16 mouse cellular contexts compared by ENCODE assay signal in the genomic region with DNA sequence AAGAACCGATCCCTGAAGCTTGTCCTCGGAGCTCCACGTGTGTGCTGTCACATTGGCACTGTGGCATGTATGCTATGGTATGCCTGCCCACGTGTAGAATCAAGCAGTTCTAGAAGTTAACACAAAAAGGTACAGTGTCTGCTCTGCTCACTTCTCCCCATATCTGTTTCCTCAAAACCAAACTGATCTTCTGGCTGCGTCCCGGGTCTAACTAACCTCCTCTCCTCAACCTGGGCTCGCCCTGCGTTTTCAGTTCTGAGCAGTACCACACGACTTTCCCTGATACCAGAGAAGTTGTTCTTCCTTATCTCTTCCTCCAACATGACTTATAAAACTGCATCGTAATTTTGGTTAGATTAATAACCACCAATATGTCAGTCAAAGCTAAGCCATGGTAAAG. TPM values are rescaled to one million over a fixed set of nuclear protein-coding genes. Genes with fewer than 3 reads are reported as not detected.
DNase-seq lines count a peak whose midpoint lies in the region; ATAC-seq and TF ChIP-seq lines count a peak whose summit lies in the region.
"Had no signal": no experiment of that assay in that cellular context is flagged by ENCODE, and none has a peak within 500 bp of the region (broad histone marks: within the 10 kb centered on the region; RNA-seq: fewer than 3 reads in every experiment).

No protein-coding gene starts in this region.

- H3K4me1 ChIP-seq in kidney, adult 2 months (ENCODE audit: control insufficient read depth, insufficient read depth, low read length), result no peaks in the 10 kb centered on the region
- peaks cover 49% of the 10 kb centered on the region for H3K4me1 ChIP-seq in G1E (ENCODE audit: insufficient read depth, low read depth, low read length)
- H3K4me1 ChIP-seq in liver, postnatal 0 days (ENCODE audit: insufficient read depth), result peaks cover 71% of the 10 kb centered on the region

- peak overlapping the region; percentile 2; the same call in 1 of the 2 replicates for H3K4me3 ChIP-seq in kidney, adult 2 months (ENCODE audit: insufficient read depth, low read depth, low read length)
- H3K4me3 ChIP-seq in G1E (ENCODE audit: low read depth, low read length), result peak overlapping the region; percentile 50; the same call in 1 of the 2 replicates
- H3K4me3 ChIP-seq in liver, postnatal 0 days (ENCODE audit: low read depth, low read length), result peak overlapping the region; percentile 27
- H3K4me3 ChIP-seq: heart, embryonic 13.5 days; limb, embryonic 13.5 days; midbrain, embryonic 12.5 days; neural tube, embryonic 13.5 days had no signal

- WGBS in kidney, adult 2 months, result 51% methylated on average over 10 of the region's 10 CpGs
- WGBS in liver, postnatal 0 days (ENCODE audit: insufficient replicate concordance), result 25% methylated on average over 10 of the region's 10 CpGs

- no peaks in the 10 kb centered on the region for H3K36me3 ChIP-seq in kidney, adult 2 months (ENCODE audit: control insufficient read depth, insufficient read depth, low read length)
- peaks cover 29% of the 10 kb centered on the region for H3K36me3 ChIP-seq in G1E (replicated peaks)
- H3K36me3 ChIP-seq in liver, postnatal 0 days (replicated peaks; ENCODE audit: insufficient read depth, low read length), result peaks cover 41% of the 10 kb centered on the region
- H3K36me3 ChIP-seq: limb, embryonic 13.5 days; midbrain, embryonic 12.5 days; neural tube, embryonic 13.5 days had no signal

- peak overlapping the region; percentile 67 for H3K4me2 ChIP-seq in liver, postnatal 0 days (ENCODE audit: low read depth, low read length)
- H3K4me2 ChIP-seq: heart, embryonic 13.5 days; limb, embryonic 13.5 days; midbrain, embryonic 12.5 days; neural tube, embryonic 13.5 days had no signal

- H3K27ac ChIP-seq in kidney, adult 2 months (ENCODE audit: insufficient read depth, low read depth, low read length), result peak overlapping the region; percentile 63
- H3K27ac ChIP-seq in liver, postnatal 0 days (ENCODE audit: low read depth), result peak overlapping the region; percentile 89
- H3K27ac ChIP-seq: heart, embryonic 13.5 days; limb, embryonic 13.5 days; midbrain, embryonic 12.5 days; neural tube, embryonic 13.5 days had no signal

- peak overlapping the region; percentile 35; the same call in 1 of the 2 replicates for H3K9ac ChIP-seq in liver, postnatal 0 days (replicated peaks)
- H3K9ac ChIP-seq: heart, embryonic 13.5 days; limb, embryonic 13.5 days; midbrain, embryonic 12.5 days; neural tube, embryonic 13.5 days had no signal

- TF ChIP-seq EP300 in liver, postnatal 0 days (IDR thresholded peaks at IDR 0.05; ENCODE audit: low read depth), result peak; percentile 95

- peak; percentile 54 for ATAC-seq in G1E (ENCODE audit: extremely low read depth, insufficient number of reproducible peaks, low FRiP score, poor library complexity, severe bottlenecking)
- peak; percentile 57 for ATAC-seq in erythroblast, adult 5-6 weeks (replicated peaks; ENCODE audit: low FRiP score, poor library complexity, severe bottlenecking)
- peak; percentile 69 for ATAC-seq in liver, postnatal 0 days

- no peaks in the 10 kb centered on the region for H3K9me3 ChIP-seq in G1E (replicated peaks)
- H3K9me3 ChIP-seq in liver, postnatal 0 days (ENCODE audit: low read length), result no peaks in the 10 kb centered on the region
- H3K9me3 ChIP-seq: heart, embryonic 13.5 days; limb, embryonic 13.5 days; midbrain, embryonic 12.5 days; neural tube, embryonic 13.5 days had no signal

- no peak for TF ChIP-seq POLR2A in kidney, adult 2 months (IDR thresholded peaks at IDR 0.05; ENCODE audit: low read depth, low read length)

- H3K27me3 ChIP-seq in kidney, adult 2 months (replicated peaks; ENCODE audit: control insufficient read depth, insufficient read depth, low read length), result no peaks in the 10 kb centered on the region
- no peaks in the 10 kb centered on the region for H3K27me3 ChIP-seq in G1E (ENCODE audit: insufficient read depth, low read length)
- no peaks in the 10 kb centered on the region for H3K27me3 ChIP-seq in liver, postnatal 0 days (ENCODE audit: insufficient read depth, low read length)
- H3K27me3 ChIP-seq: heart, embryonic 13.5 days; limb, embryonic 13.5 days; neural tube, embryonic 13.5 days had no signal

- no peak for TF ChIP-seq CTCF in kidney, adult 2 months (conservative IDR thresholded peaks at IDR 0.05; ENCODE audit: insufficient read depth, insufficient read length, low read depth, low read length)
- TF ChIP-seq CTCF in G1E (IDR thresholded peaks at IDR 0.05; ENCODE audit: low read depth, low read length), result no peak
- no peak for TF ChIP-seq CTCF in liver, postnatal 0 days (IDR thresholded peaks at IDR 0.05; ENCODE audit: low read depth)

- no peak for DNase-seq in kidney, adult 2 months
- no peak for DNase-seq in kidney, adult 18-20 months
- DNase-seq in G1E (ENCODE audit: low spot score), result peak; percentile 28
- peak; percentile 43 for DNase-seq in liver, postnatal 0 days
- no peak for DNase-seq in yolk sac, embryonic 10.5 days (ENCODE audit: low spot score)
- DNase-seq in adrenal gland, adult 8-10 months, result no peak
- DNase-seq in right cerebral cortex, postnatal 25 days, result no peak
- DNase-seq: thymus, adult 2 months had no signal

RNA-seq across cellular contexts. Expression of gene Stom, which starts 9.2 kb away (rescaled TPM):
- 16.0 and 18.8 TPM in 2 replicates for polyA plus RNA-seq in kidney, adult 2 months (2012; rRNA removed)
- total RNA-seq in G1E (2014; fragmentation: Nextera tagmentation) (11.1 and 51.4 TPM in 2 replicates), G1E (2017) (12.3 and 13.7 TPM in 2 replicates)
- polyA plus RNA-seq in G1E (2012), result 3.1 and 3.4 TPM in 2 replicates
- total RNA-seq in erythroblast, adult 5-6 weeks (2015; ENCODE audit: low replicate concordance), result 374 and 432 TPM in 2 replicates
- total RNA-seq in erythroblast, adult 5-6 weeks (2017; ENCODE audit: low replicate concordance), result 642 and 716 TPM in 2 replicates
- polyA plus RNA-seq in liver, postnatal 0 days (2015; fragmentation: Nextera tagmentation; extraction: Ambion mirVana), result 77.1 and 86.3 TPM in 2 replicates
- 10 to 100 TPM; 29.0 to 45.8 (median 37.5) TPM for total RNA-seq in adrenal gland, adult 8-10 months (2022)

RNA-seq across cellular contexts. Expression of gene 4930568D16Rik, which starts 39.9 kb away (rescaled TPM):
- not detected in 2 replicates for polyA plus RNA-seq in kidney, adult 2 months (2012; rRNA removed)
- total RNA-seq in G1E (2014; fragmentation: Nextera tagmentation) (not detected in 2 replicates), G1E (2017) (0.11 TPM in 1 of 2 replicates, not detected in the other)
- not detected in 2 replicates for polyA plus RNA-seq in G1E (2012)
- not detected in 2 replicates for total RNA-seq in erythroblast, adult 5-6 weeks (2015; ENCODE audit: low replicate concordance)
- total RNA-seq in erythroblast, adult 5-6 weeks (2017; ENCODE audit: low replicate concordance), result not detected in 2 replicates
- polyA plus RNA-seq in liver, postnatal 0 days (2015; fragmentation: Nextera tagmentation; extraction: Ambion mirVana), result not detected in 2 replicates
- not detected for total RNA-seq in adrenal gland, adult 8-10 months (2022)
- total RNA-seq: layer of hippocampus, adult 8-10 months had no signal
- polyA plus RNA-seq: brain, embryonic 14.5 days; cortical plate, adult 2 months; heart, embryonic 13.5 days; limb, embryonic 13.5 days; midbrain, embryonic 12.5 days; neural tube, embryonic 13.5 days; thymus, adult 2 months had no signal

Comparison
In these comparisons a context has a peak if more than half of its experiments do, and no peak if none do; other contexts are left out.
1. DNase-seq: peak in G1E (single experiment) and liver, postnatal 0 days (single experiment); none in kidney, adult 2 months (single experiment), kidney, adult 18-20 months (single experiment), yolk sac, embryonic 10.5 days (single experiment), adrenal gland, adult 8-10 months (single experiment) and right cerebral cortex, postnatal 25 days (single experiment).
2. RNA of gene Stom, which starts 9.2 kb away (total RNA-seq): 374 to 716 TPM in erythroblast, adult 5-6 weeks; 11.1 to 51.4 TPM in G1E and 29.0 to 45.8 TPM in adrenal gland, adult 8-10 months; every median in the first group is over 4 times any median in the second.
3. Peak in every context shown above with its lines, with median percentiles within 50 percentile points of each other: H3K4me3 ChIP-seq and ATAC-seq.